Mouse (Mus musculus) frontal cortex, adult 2 months (tissue): ENCODE results near the gene Hist2h2ab. TPM values are rescaled to one million over a fixed set of nuclear protein-coding genes. Genes with fewer than 3 reads are reported as not detected.
A peak's percentile ranks its signal among the peaks of the same experiment; 100 is the strongest.
"Not testable (repeated sequence)": the region's sequence is repeated elsewhere in the genome, so short reads cannot be mapped to it uniquely, and the experiment has no call there.

ENCODE experiments used
- DNase-seq, 2 experiments: peaks; one replicate each; pipeline ENCODE4 v3.0.0; 2022; ENCODE audit warnings: low spot score in 1 of 2; ENCODE audit errors: extremely low spot score in 1 of 2
- polyA plus RNA-seq: library from polyadenylated mRNA; depleted of rRNA; stranded (reverse); fragments of >200 nt; gene quantifications from 2 replicates; pipeline ENCODE4 v1.2.3, GENCODE M21; 2012; rRNA removed

The Hist2h2ab gene
- polyA plus RNA-seq: 0.71 and 2.0 TPM in 2 replicates

- peak; percentile 86 to 89 for DNase-seq
Observed at GRCm38 (mm10) chr3:96219661-96220130, at the start of gene Hist2h2ab, which contains the start of gene Bola1. Gene Hist2h2ab (plus strand): TSS chr3:96219865. Gene Bola1 (minus strand): TSS chr3:96219709.

- no peak for DNase-seq
Observed at GRCm38 (mm10) chr3:96170276-96170675, 49.4 kb upstream of the Hist2h2ab start.

GRCm38 (mm10) chr3:96170976-96171545 is 48.6 kb upstream of the Hist2h2ab start:
- no peak for DNase-seq

- DNase-seq: no peak
Observed at GRCm38 (mm10) chr3:96171583-96172196, 48.0 kb upstream of the Hist2h2ab start.

GRCm38 (mm10) chr3:96172197-96173178 is 47.2 kb upstream of the Hist2h2ab start, which contains the start of gene Sf3b4:
Gene Sf3b4 (plus strand): TSS chr3:96172332.
- peak; percentile 75 to 82 for DNase-seq

GRCm38 (mm10) chr3:96173185-96173584 is 46.5 kb upstream of the Hist2h2ab start:
- no peak for DNase-seq

GRCm38 (mm10) chr3:96174042-96174441 is 45.6 kb upstream of the Hist2h2ab start:
- not testable (repeated sequence) for DNase-seq

GRCm38 (mm10) chr3:96175251-96175650 is 44.4 kb upstream of the Hist2h2ab start:
- no peak for DNase-seq

GRCm38 (mm10) chr3:96178427-96178826 is 41.2 kb upstream of the Hist2h2ab start:
- no peak for DNase-seq

GRCm38 (mm10) chr3:96178902-96179301 is 40.8 kb upstream of the Hist2h2ab start:
- DNase-seq: no peak

GRCm38 (mm10) chr3:96179531-96179930 is 40.1 kb upstream of the Hist2h2ab start:
- no peak for DNase-seq

- peak in 1 of 2 experiments; percentile 80 for DNase-seq
Observed at GRCm38 (mm10) chr3:96180727-96181477, 38.8 kb upstream of the Hist2h2ab start, which contains the start of gene Sv2a. Gene Sv2a (plus strand): TSS chr3:96181151.

- DNase-seq: no peak
Observed at GRCm38 (mm10) chr3:96181510-96182381, 37.9 kb upstream of the Hist2h2ab start.

- DNase-seq: no peak
Observed at GRCm38 (mm10) chr3:96182382-96182776, 37.3 kb upstream of the Hist2h2ab start.

GRCm38 (mm10) chr3:96192977-96193376 is 26.7 kb upstream of the Hist2h2ab start:
- DNase-seq: no peak

GRCm38 (mm10) chr3:96194966-96195365 is 24.7 kb upstream of the Hist2h2ab start:
- no peak for DNase-seq

GRCm38 (mm10) chr3:96195616-96196313 is 23.9 kb upstream of the Hist2h2ab start:
- no peak for DNase-seq

- DNase-seq: peak in 1 of 2 experiments; percentile 48
Observed at GRCm38 (mm10) chr3:96196437-96197128, 23.1 kb upstream of the Hist2h2ab start.
